In the genomic region with DNA sequence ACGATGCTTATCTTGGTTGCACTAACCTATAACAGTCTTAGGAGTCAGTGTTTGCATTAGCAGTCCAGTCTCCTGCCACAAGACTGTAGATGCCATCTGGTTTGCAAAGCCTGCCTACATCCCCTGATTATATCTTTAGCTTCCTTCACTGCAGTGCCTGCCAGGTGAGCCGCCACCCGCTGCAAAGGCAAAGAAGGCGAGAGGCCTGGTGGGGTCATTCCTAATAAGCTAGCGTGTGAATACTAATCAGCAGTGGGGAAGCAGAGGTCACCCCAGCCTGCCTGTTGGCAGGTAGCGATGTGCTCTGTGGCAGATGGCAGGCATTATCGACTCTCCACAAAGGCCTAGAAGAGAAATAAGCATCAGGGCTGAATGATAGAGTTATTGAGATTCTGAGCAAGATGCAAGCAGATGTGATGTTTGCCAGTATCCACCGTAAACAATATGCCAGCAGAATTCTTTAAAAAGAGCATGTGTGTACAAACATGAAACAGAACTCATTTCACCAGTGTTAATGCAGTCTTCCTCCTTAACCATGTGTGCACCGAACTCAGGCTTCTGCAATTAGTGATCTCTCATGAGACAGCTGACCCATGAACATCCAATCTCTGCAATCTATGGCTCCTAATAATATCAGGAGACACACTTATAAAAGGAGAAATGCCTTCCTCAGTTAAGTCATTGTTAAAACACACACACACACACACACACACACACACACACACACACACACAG, we compare ENCODE assay signal across 12 mouse cellular contexts.
DNase-seq lines count a peak whose midpoint lies in the region; ATAC-seq and TF ChIP-seq lines count a peak whose summit lies in the region.
"Had no signal": no experiment of that assay in that cellular context is flagged by ENCODE, and none has a peak within 500 bp of the region (broad histone marks: within the 10 kb centered on the region; RNA-seq: fewer than 3 reads in every experiment).

No protein-coding gene starts in this region.

- DNase-seq in frontal cortex, postnatal 10 days (ENCODE audit: low spot score in 2 of 2): no peak
- DNase-seq in brain, embryonic 14.5 days (ENCODE audit: low read depth): peak; percentile 87
- no peak for DNase-seq in midbrain, embryonic 10.5 days (ENCODE audit: low spot score)
- no peak for DNase-seq in layer of hippocampus, adult 8-10 months (ENCODE audit: low spot score in 2 of 2)
- DNase-seq in lung, postnatal 25 days (ENCODE audit: low spot score): no peak
- DNase-seq: adrenal gland, adult 2 months; lung, postnatal 10 days had no signal

- H3K9me3 ChIP-seq in forebrain, embryonic 12.5 days: no peaks in the 10 kb centered on the region
- H3K9me3 ChIP-seq in midbrain, embryonic 10.5 days (replicated peaks): no peaks in the 10 kb centered on the region
- H3K9me3 ChIP-seq in intestine, postnatal 0 days (ENCODE audit: control insufficient read depth): no peaks in the 10 kb centered on the region
- H3K9me3 ChIP-seq: heart, embryonic 15.5 days; neural tube, embryonic 12.5 days had no signal

- H3K27me3 ChIP-seq in forebrain, embryonic 12.5 days: no peaks in the 10 kb centered on the region
- no peaks in the 10 kb centered on the region for H3K27me3 ChIP-seq in midbrain, embryonic 10.5 days (ENCODE audit: low read depth, poor library complexity, severe bottlenecking)
- H3K27me3 ChIP-seq in intestine, postnatal 0 days (replicated peaks; ENCODE audit: control insufficient read depth, insufficient read depth, low read length): no peaks in the 10 kb centered on the region
- H3K27me3 ChIP-seq: heart, embryonic 15.5 days; neural tube, embryonic 12.5 days had no signal

- peak overlapping the region; percentile 59 for H3K27ac ChIP-seq in forebrain, embryonic 12.5 days
- 0 out of 2 replicates have a peak overlapping the region, but pooled peaks have one; percentile 18 for H3K27ac ChIP-seq in midbrain, embryonic 10.5 days (replicated peaks)
- H3K27ac ChIP-seq in intestine, postnatal 0 days (ENCODE audit: low read depth, low read length): no peak overlapping the region
- H3K27ac ChIP-seq: heart, embryonic 15.5 days; neural tube, embryonic 12.5 days had no signal

- H3K36me3 ChIP-seq in forebrain, embryonic 12.5 days (replicated peaks): no peaks in the 10 kb centered on the region
- H3K36me3 ChIP-seq in midbrain, embryonic 10.5 days: no peaks in the 10 kb centered on the region
- H3K36me3 ChIP-seq in intestine, postnatal 0 days (ENCODE audit: control insufficient read depth, insufficient read depth): no peaks in the 10 kb centered on the region
- H3K36me3 ChIP-seq: heart, embryonic 15.5 days; neural tube, embryonic 12.5 days had no signal

- TF ChIP-seq POLR2A in brain, embryonic 14.5 days (IDR thresholded peaks at IDR 0.05; ENCODE audit: borderline replicate concordance, extremely low read depth, insufficient read depth, insufficient read length, poor library complexity, severe bottlenecking): no peak

- no peak overlapping the region for H3K4me2 ChIP-seq in forebrain, embryonic 12.5 days
- H3K4me2 ChIP-seq in intestine, postnatal 0 days (replicated peaks; ENCODE audit: low read depth): no peak overlapping the region
- H3K4me2 ChIP-seq: heart, embryonic 15.5 days; neural tube, embryonic 12.5 days had no signal

- peaks cover 9% of the 10 kb centered on the region for H3K4me1 ChIP-seq in forebrain, embryonic 12.5 days
- peaks cover 8% of the 10 kb centered on the region; the same call in 1 of the 2 replicates for H3K4me1 ChIP-seq in midbrain, embryonic 10.5 days
- no peaks in the 10 kb centered on the region for H3K4me1 ChIP-seq in intestine, postnatal 0 days (replicated peaks; ENCODE audit: control insufficient read depth, insufficient read depth, low read length)
- H3K4me1 ChIP-seq: neural tube, embryonic 12.5 days had no signal

- no peak for TF ChIP-seq CTCF in brain, embryonic 14.5 days (IDR thresholded peaks at IDR 0.05; ENCODE audit: borderline replicate concordance, extremely low read depth, insufficient read depth, insufficient read length)
- TF ChIP-seq CTCF in intestine, postnatal 0 days (IDR thresholded peaks at IDR 0.05; ENCODE audit: low read depth): no peak

- no peak overlapping the region for H3K9ac ChIP-seq in forebrain, embryonic 12.5 days
- no peak overlapping the region for H3K9ac ChIP-seq in intestine, postnatal 0 days (ENCODE audit: low read depth, low read length)
- H3K9ac ChIP-seq: heart, embryonic 15.5 days; neural tube, embryonic 12.5 days had no signal

- WGBS in forebrain, embryonic 12.5 days: 64% methylated on average over 9 of the region's 9 CpGs
- WGBS in midbrain, embryonic 10.5 days: 78% methylated on average over 9 of the region's 9 CpGs
- WGBS in intestine, postnatal 0 days: 74% methylated on average over 9 of the region's 9 CpGs

- H3K4me3 ChIP-seq in forebrain, embryonic 12.5 days (replicated peaks): no peak overlapping the region
- H3K4me3 ChIP-seq in midbrain, embryonic 10.5 days: no peak overlapping the region
- no peak overlapping the region for H3K4me3 ChIP-seq in intestine, postnatal 0 days (ENCODE audit: low read depth, low read length)
- H3K4me3 ChIP-seq: heart, embryonic 15.5 days; neural tube, embryonic 12.5 days had no signal

- peak; percentile 86 for ATAC-seq in frontal cortex, adult (ENCODE audit: low TSS enrichment)
- ATAC-seq in forebrain, embryonic 12.5 days (ENCODE audit: low FRiP score): peak; percentile 88
- no peak for ATAC-seq in intestine, postnatal 0 days
